Comparison of ENCODE assay signal across 15 mouse cellular contexts in the genomic region with DNA sequence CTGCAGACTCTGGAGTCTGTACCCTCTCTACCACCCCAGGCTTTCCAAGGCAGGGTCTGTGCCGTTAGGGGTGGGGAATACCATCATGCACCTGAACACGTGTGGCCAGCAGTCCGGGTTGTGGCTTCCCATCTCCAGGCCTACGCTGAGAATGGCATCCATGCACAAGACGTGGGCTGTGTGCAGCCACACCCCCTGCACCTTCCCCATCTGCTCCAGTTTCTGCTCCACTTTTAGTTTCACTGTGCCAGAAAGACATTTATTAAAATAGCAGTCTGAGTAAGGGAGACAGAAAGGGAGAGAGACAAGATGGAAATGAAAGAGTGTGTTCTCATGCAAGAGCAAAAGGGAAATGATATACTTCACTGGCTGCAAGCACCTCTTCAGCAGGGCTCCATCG.
DNase-seq lines count a peak whose midpoint lies in the region.
"Had no signal": no experiment of that assay in that cellular context is flagged by ENCODE, and none has a peak within 500 bp of the region (broad histone marks: within the 10 kb centered on the region; RNA-seq: fewer than 3 reads in every experiment).

No protein-coding gene starts in this region.

- peak; percentile 47 for DNase-seq in layer of hippocampus, adult 11-12 months (ENCODE audit: low spot score)
- no peak for DNase-seq in layer of hippocampus, adult 9-10 months (ENCODE audit: low spot score)
- peak; percentile 40 to 48 for DNase-seq in frontal cortex, postnatal 25 days (ENCODE audit: low spot score in 2 of 2)
- peak; percentile 77 to 80 for DNase-seq in left cerebral cortex, adult 9 months (ENCODE audit: low spot score in 2 of 2)
- DNase-seq in right cerebral cortex, postnatal 36 days (ENCODE audit: low spot score in 2 of 2) = peak; percentile 72 to 88
- DNase-seq in embryo, embryonic 9.5 days (ENCODE audit: extremely low spot score) = no peak
- DNase-seq in thymus, postnatal 36 days = no peak
- DNase-seq in thymus, postnatal 10 days (ENCODE audit: low spot score in 2 of 2) = no peak
- DNase-seq: cerebellum, adult 11-12 months; gastrocnemius, postnatal 14 days; heart, postnatal 14 days; kidney, adult 18-20 months; kidney, postnatal 14 days; liver, postnatal 0 days; thymus, postnatal 14 days had no signal

Comparison
In these comparisons a context has a peak if more than half of its experiments do, and no peak if none do; other contexts are left out.
1. DNase-seq: peak in layer of hippocampus, adult 11-12 months (single experiment), frontal cortex, postnatal 25 days (2 of 2), left cerebral cortex, adult 9 months (2 of 2) and right cerebral cortex, postnatal 36 days (2 of 2); none in layer of hippocampus, adult 9-10 months (single experiment), embryo, embryonic 9.5 days (single experiment), thymus, postnatal 36 days (0 of 2) and thymus, postnatal 10 days (0 of 2).